Mouse (Mus musculus) spleen, adult 2 months (tissue): Measurements from ENCODE around the gene Smarcal1.

ENCODE experiments used
- CTCF ChIP-seq: fragments of 200-500 bp; IDR thresholded peaks from 2 replicates; pipeline ENCODE4 v1.5.1; 2011; ENCODE audit warnings: mild to moderate bottlenecking, inconsistent platforms; ENCODE audit not compliant: insufficient read depth, insufficient read length, insufficient replicate concordance; ENCODE audit errors: extremely low read depth
- POLR2A ChIP-seq: fragments of 200-500 bp; IDR thresholded peaks from 2 replicates; pipeline ENCODE4 v1.6.1; 2011; ENCODE audit warnings: low read depth, low read length, inconsistent platforms

- TF ChIP-seq POLR2A = no peak
- TF ChIP-seq CTCF = no peak
Measured at GRCm38 (mm10) chr1:72578351-72578750, 4.7 kb upstream of the Smarcal1 start.
